Mouse (Mus musculus) forebrain, embryonic 16.5 days (tissue): ENCODE data around the gene Lrrc20. TPM values are rescaled to one million over a fixed set of nuclear protein-coding genes. Genes with fewer than 3 reads are reported as not detected.

Experiments
- ATAC-seq: fragments of 200-750 bp; cut with Nextera tagmentation; 2 replicates; pipeline ENCODE4 v1.8.0; 2017; ENCODE audit warnings: mild to moderate bottlenecking, moderate library complexity
- H3K27ac ChIP-seq: fragments of 300-500 bp; sonication (generic); 2 replicates; pipeline ENCODE4 v1.5.1; 2014; ENCODE audit warnings: low read length, control low read depth
- H3K27me3 ChIP-seq: fragments of 300-500 bp; sonication (generic); replicated peaks from 2 replicates; pipeline ENCODE4 v1.6.1; 2014; ENCODE audit warnings: low read length; ENCODE audit not compliant: control insufficient read depth, insufficient read depth
- H3K36me3 ChIP-seq: fragments of 300-500 bp; sonication (generic); 2 replicates; pipeline ENCODE4 v1.6.1; 2014; ENCODE audit not compliant: control insufficient read depth, insufficient read depth
- H3K4me1 ChIP-seq: fragments of 300-500 bp; sonication (generic); replicated peaks from 2 replicates; pipeline ENCODE4 v1.6.1; 2014; ENCODE audit warnings: low read length; ENCODE audit not compliant: control insufficient read depth, insufficient read depth
- H3K4me2 ChIP-seq: fragments of 300-500 bp; sonication (generic); 2 replicates; pipeline ENCODE4 v1.6.1; 2014; ENCODE audit warnings: mild to moderate bottlenecking, low read length, control low read depth
- H3K4me3 ChIP-seq: fragments of 300-500 bp; sonication (generic); replicated peaks from 2 replicates; pipeline ENCODE4 v1.5.1; 2014; ENCODE audit warnings: mild to moderate bottlenecking, low read length, control low read depth
- H3K9ac ChIP-seq: fragments of 300-500 bp; sonication (generic); replicated peaks from 2 replicates; pipeline ENCODE4 v1.6.1; 2014; ENCODE audit warnings: low read depth, low read length, control low read depth
- H3K9me3 ChIP-seq: fragments of 300-500 bp; sonication (generic); 2 replicates; pipeline ENCODE4 v1.6.1; 2016; ENCODE audit warnings: low read length; ENCODE audit not compliant: control insufficient read depth
- WGBS: fragments of 180-500 bp; shearing (Covaris S2); extraction: QIAGEN DNeasy Blood & Tissue Kit; methylation state at CpG from one replicate; pipeline ENCODE4 v1.1.7; 2014; 5-methylcytosine and 5-hydroxymethylcytosine counted together
- polyA plus RNA-seq: library from polyadenylated mRNA; unstranded; fragments of >200 nt; fragmentation: Nextera tagmentation; extraction: Ambion mirVana; gene quantifications from 2 replicates; pipeline ENCODE4 v1.2.1, GENCODE M21; 2015

Lrrc20 gene
- polyA plus RNA-seq, 1 experiment from 2014 or later, result 25.7 TPM

DNA sequence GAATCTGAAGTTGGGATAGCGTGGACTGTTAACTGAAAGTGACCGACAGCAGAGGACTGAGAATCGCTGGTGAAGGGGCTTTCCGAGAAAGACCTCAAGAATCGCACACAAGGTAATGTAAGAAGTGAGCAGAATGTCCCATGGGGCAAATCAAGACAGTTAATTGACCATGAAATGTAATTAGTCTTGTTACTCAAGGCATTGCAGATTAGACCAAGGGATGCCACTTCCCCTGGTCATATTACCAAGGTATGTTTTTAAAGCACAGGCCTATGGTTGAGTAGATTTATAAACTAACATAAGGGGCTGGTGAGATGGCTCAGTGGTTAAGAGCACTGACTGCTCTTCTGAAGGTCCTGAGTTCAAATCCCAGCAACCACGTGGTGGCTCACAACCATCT, 45.1 kb downstream of the Lrrc20 start:
- 80% methylated on average over 6 of the region's 6 CpGs for WGBS

DNA sequence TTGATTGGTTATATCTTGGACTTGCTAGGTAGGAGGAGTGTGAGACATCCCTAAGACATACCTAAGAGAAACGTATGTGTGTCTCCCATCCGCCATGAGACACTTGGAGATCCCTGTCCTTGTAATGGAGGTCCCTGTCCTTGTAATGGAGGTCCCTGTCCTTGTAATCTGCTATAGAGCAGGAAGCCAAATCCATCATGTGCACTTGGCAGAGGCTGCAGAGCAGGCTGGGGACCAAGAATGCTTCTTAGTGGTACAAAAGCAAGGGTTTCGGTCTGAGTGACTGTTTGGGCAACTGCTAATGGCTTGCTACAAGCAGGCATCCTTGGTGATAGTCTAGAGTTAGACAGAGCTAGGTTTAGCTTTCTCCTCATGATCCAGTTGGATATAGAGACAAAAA, 55.3 kb downstream of the Lrrc20 start:
- H3K9ac ChIP-seq, result no peak overlapping the region
- WGBS, result 88% methylated on average over 3 of the region's 3 CpGs
- no peak overlapping the region for H3K4me3 ChIP-seq
- H3K27me3 ChIP-seq, result no peaks in the 10 kb centered on the region
- peaks cover 26% of the 10 kb centered on the region for H3K4me1 ChIP-seq
- no peak for ATAC-seq
- H3K4me2 ChIP-seq, result no peak overlapping the region
- no peak overlapping the region for H3K27ac ChIP-seq
- H3K9me3 ChIP-seq, result no peaks in the 10 kb centered on the region
- H3K36me3 ChIP-seq, result no peaks in the 10 kb centered on the region

More for the DNA sequence above, 45.1 kb downstream of the Lrrc20 start:
- H3K9me3 ChIP-seq, result no peaks in the 10 kb centered on the region
- H3K4me1 ChIP-seq, result peaks cover 16% of the 10 kb centered on the region
- no peaks in the 10 kb centered on the region for H3K27me3 ChIP-seq
- no peak overlapping the region for H3K9ac ChIP-seq
- ATAC-seq, result no peak
- no peak overlapping the region for H3K27ac ChIP-seq
- H3K4me3 ChIP-seq, result no peak overlapping the region
- H3K36me3 ChIP-seq, result no peaks in the 10 kb centered on the region
- H3K4me2 ChIP-seq, result no peak overlapping the region

DNA sequence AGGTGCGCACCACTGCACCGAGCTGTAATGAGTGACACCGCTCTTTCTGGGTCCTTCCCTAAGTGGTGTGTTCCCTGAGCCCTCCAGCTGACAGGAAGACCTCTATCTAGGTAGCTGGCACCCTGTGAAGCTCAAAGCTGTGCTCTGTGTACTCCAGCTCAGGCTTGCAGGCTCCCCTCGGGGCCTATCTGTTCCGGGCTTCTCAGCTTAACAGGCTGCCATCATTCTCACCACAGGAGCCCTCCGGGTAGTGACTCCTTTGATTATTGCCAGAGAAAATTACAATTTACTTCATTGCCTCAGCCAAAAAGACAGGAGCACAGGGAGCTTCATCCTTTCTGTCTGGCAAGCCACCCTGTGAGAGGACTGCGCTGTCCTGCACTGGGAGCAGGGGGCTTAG, 57.7 kb downstream of the Lrrc20 start:
- Histone ChIP-seq H3K9ac (no peak overlapping the region), H3K27ac (peak overlapping the region; percentile 41; the same call in 1 of the 2 replicates), H3K4me3 (no peak overlapping the region), H3K27me3 (no peaks in the 10 kb centered on the region), H3K36me3 (no peaks in the 10 kb centered on the region), H3K4me1 (peaks cover 41% of the 10 kb centered on the region), H3K9me3 (no peaks in the 10 kb centered on the region), H3K4me2 (no peak overlapping the region)
- 66% methylated on average over 7 of the region's 7 CpGs for WGBS
- ATAC-seq, result no peak

DNA sequence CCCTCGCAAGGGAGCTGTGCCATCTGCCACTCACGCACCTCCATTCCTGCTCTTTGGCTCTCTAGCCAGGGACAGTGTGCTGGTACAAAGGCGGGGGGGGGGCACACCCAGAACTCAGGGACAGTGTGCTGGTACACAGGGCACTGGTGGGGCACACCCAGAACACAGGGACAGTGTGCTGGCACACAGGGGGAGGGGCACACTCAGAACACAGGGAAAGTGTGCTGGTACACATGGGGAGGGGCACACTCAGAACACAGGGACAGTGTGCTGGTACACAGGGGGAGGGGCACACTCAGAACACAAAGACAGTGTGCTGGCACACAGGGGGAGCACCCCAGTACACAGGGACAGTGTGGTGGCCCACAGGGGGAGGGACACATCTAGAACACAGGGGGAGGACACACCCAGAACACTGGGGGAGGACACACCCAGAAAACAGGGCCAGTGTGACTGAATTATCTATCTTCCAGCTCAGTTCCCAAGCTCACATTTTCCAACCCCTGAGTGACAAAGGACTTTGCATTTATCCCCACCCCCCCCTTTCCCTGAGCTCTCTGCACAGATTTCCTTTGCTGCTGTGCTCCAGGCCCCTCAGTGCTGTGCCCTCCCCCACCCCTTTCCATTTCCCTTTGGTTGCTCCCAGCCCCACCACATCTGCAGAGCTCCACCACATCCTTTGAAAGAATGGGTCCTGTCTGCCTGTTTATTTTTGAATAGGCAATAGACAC, 58.9 kb downstream of the Lrrc20 start:
- Histone ChIP-seq H3K4me3 (no peak overlapping the region), H3K9me3 (no peaks in the 10 kb centered on the region), H3K36me3 (no peaks in the 10 kb centered on the region), H3K9ac (peak overlapping the region; percentile 19; the same call in 1 of the 2 replicates), H3K4me1 (peaks cover 43% of the 10 kb centered on the region), H3K27me3 (no peaks in the 10 kb centered on the region), H3K4me2 (no peak overlapping the region), H3K27ac (peak overlapping the region; percentile 87)
- peak; percentile 89 for ATAC-seq
- 27% methylated on average over 3 of the region's 3 CpGs for WGBS

DNA sequence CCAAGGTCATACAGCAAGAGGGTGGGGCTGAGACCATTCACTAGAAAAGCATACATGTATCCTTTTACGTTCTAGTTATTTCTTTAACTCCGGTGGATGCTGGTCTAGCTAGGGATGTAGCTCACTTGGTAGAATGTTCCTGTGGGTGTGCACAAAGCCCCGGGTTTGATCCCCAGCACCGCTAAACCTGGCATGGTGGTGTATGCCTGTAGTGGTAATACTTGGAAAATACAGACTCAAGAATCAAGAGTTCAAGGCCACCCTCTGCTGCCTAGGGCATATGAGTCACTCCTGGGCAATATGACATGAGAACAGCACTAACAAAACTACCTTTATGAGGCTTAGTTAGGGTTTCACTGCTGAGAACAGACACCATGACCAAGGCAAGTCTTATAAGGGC, 59.8 kb downstream of the Lrrc20 start:
- Histone ChIP-seq H3K9ac (no peak overlapping the region), H3K9me3 (no peaks in the 10 kb centered on the region), H3K27me3 (no peaks in the 10 kb centered on the region), H3K4me1 (peaks cover 43% of the 10 kb centered on the region), H3K27ac (peak overlapping the region; percentile 87), H3K4me3 (no peak overlapping the region), H3K4me2 (no peak overlapping the region), H3K36me3 (no peaks in the 10 kb centered on the region)
- 74% methylated on average over 4 of the region's 4 CpGs for WGBS
- no peak for ATAC-seq

DNA sequence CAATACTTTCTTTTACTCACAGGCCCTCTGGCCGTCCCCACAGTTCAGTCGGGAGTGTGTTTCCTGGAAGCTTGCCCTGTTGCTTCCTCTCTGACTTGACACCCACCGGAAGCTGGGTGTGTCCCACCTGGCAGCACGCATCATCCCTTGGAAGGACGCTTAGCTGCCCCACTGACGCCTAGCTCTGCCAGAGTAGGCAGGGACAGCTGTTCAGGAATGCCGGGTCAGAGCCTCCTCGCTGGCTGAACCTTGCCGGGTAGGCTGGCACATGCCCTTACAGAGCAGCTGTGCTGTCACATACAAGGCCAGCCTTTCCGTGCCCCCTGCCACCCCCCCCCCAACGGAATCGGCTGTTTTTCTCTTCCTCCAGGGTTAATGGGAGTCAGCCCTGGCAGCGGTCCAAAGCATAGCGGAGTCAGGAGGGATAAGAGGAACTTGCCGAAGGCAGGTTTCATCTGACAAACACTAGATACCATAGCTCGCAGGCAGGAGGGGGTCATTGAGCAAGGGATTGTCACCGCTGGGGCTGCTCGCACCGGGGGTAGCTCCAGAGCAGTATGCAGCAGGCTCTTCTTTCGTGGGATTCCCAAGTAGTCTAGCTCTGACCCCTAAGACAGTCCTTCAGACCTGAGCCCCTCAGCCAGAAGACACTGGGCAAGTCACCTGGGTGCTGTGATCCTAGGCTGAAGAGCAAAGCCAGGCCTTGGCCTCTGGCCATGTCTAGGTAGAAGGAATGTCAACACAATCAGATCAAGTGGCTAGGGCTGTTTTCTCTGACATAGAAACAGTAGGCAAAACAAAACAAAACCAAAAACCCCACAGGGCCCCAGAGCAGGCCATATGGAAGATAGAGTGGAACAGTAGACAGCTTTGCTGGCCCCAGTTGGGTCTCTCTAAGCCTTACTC, 60.8 kb downstream of the Lrrc20 start:
- H3K9ac ChIP-seq, result no peak overlapping the region
- peak overlapping the region; percentile 19; the same call in 1 of the 2 replicates for H3K27ac ChIP-seq
- ATAC-seq, result no peak

DNA sequence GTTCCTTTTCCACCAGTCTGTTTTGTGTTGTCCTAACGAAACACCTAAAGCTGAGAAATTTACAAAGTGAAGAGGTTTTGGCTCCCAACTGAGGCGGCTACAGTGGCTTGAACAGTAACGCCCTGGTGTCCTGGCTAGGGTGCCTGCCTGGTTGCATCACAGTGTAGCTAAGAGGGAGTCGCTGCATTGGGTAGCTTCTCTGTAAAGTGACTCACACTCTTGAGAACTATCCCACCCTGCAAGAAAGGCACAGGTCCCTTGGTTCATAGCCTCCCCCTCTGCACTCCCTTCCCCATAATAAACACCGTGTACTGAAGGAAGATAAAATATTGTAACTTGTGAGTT, 61.4 kb downstream of the Lrrc20 start:
- Histone ChIP-seq H3K27ac (no peak overlapping the region), H3K9ac (no peak overlapping the region), H3K27me3 (no peaks in the 10 kb centered on the region), H3K36me3 (no peaks in the 10 kb centered on the region), H3K9me3 (no peaks in the 10 kb centered on the region), H3K4me1 (peaks cover 43% of the 10 kb centered on the region), H3K4me2 (no peak overlapping the region), H3K4me3 (no peak overlapping the region)
- 78% methylated on average over 5 of the region's 5 CpGs for WGBS
- no peak for ATAC-seq

More for the DNA sequence above, 60.8 kb downstream of the Lrrc20 start:
- Histone ChIP-seq H3K27me3 (no peaks in the 10 kb centered on the region), H3K4me2 (no peak overlapping the region), H3K4me3 (no peak overlapping the region), H3K9me3 (no peaks in the 10 kb centered on the region), H3K36me3 (no peaks in the 10 kb centered on the region), H3K4me1 (peaks cover 43% of the 10 kb centered on the region)
- WGBS, result 21% methylated on average over 20 of the region's 20 CpGs

DNA sequence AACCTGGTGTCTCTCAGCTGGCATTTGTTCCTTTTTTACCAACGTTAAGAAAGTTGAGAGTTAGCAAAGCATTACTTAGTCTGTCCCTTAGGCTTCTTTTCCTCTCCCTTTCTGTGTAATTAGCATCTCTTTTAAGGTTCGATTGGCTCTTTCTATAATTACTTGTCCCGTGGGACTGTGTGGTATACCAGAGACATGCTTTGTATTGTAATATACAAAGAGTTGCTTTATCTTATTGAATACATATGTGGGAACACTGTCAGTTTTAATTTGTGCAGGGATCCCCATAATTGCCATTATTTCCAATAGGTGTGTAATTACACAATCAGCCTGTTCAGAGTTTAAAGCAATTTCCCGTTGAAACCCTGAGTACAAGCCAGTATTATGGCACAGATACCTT, 62.8 kb downstream of the Lrrc20 start:
- Histone ChIP-seq H3K9ac (no peak overlapping the region), H3K36me3 (no peaks in the 10 kb centered on the region), H3K27me3 (no peaks in the 10 kb centered on the region), H3K9me3 (no peaks in the 10 kb centered on the region), H3K4me3 (no peak overlapping the region), H3K4me1 (peaks cover 40% of the 10 kb centered on the region), H3K4me2 (no peak overlapping the region), H3K27ac (no peak overlapping the region)
- 5% methylated on average over 4 of the region's 4 CpGs for WGBS
- ATAC-seq, result no peak

DNA sequence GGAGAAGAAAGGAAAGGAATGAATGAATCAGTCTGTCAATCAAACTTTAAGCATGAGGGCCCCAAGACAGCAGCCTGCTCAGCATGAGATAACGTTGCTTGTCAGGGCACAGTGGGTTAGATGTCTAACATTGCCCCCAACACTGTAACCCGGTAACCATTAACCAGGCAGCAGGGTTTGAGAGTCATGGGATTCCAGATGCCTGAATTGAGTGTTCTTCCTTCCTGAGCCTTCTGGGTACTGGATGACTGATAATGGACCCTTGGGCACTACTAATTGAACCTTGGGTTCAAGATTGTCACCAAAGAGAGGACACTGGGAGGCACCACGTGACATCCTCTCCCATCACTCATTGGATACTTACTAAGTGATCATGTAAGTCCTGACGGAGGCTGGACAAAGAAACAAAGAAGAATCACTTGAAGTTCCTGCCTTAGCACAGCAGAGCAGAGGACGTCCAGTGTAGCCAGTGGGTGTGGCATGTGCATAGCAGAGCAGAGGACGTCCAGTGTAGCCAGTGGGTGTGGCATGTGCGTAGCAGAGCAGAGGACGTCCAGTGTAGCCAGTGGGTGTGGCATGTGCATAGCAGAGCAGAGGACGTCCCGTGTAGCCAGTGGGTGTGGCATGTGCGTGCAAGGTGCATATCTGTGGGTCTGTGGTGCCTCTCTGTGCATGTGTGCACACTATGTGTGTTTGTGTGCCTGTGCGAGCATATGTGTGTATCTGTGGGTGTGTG, 68.7 kb downstream of the Lrrc20 start:
- Histone ChIP-seq H3K27me3 (no peaks in the 10 kb centered on the region), H3K9me3 (no peaks in the 10 kb centered on the region), H3K27ac (no peak overlapping the region), H3K4me2 (no peak overlapping the region), H3K4me3 (no peak overlapping the region), H3K4me1 (no peaks in the 10 kb centered on the region), H3K9ac (no peak overlapping the region), H3K36me3 (no peaks in the 10 kb centered on the region)
- ATAC-seq, result 0 out of 2 replicates have a peak, but pooled peaks have one; percentile 20
- 62% methylated on average over 12 of the region's 12 CpGs for WGBS
